Mouse (Mus musculus) macrophage (primary cell): ENCODE measurements around the gene Glo1. TPM values are rescaled to one million over a fixed set of nuclear protein-coding genes. Genes with fewer than 3 reads are reported as not detected.

Source experiments
- H3K27ac ChIP-seq: fragments of 350-480 bp; formaldehyde crosslinking; 2 replicates; pipeline ENCODE4 v1.9.0; 2021
- H3K36me3 ChIP-seq: fragments of 350-480 bp; formaldehyde crosslinking; 2 replicates; pipeline ENCODE4 v1.9.0; 2021; ENCODE audit errors: inconsistent target
- H3K4me3 ChIP-seq: fragments of 350-480 bp; formaldehyde crosslinking; 2 replicates; pipeline ENCODE4 v1.9.0; 2021; ENCODE audit errors: inconsistent target
- H3K79me2 ChIP-seq: fragments of 350-480 bp; formaldehyde crosslinking; 2 replicates; pipeline ENCODE4 v1.9.0; 2021; ENCODE audit errors: inconsistent target
- WGBS: methylation state at CpG from one replicate; pipeline ENCODE4 v1.1.7; 2026; ENCODE audit warnings: inconsistent platforms; ENCODE audit not compliant: missing documents; 5-methylcytosine and 5-hydroxymethylcytosine counted together
- polyA plus RNA-seq: library from polyadenylated mRNA; stranded (reverse); fragments of 250-400 nt; gene quantifications from 3 replicates; pipeline ENCODE4 v1.2.4, GENCODE M21; 2018; ENCODE audit warnings: inconsistent platforms

The Glo1 gene
- polyA plus RNA-seq, 1 experiment from 2014 or later = 39.2 TPM

DNA sequence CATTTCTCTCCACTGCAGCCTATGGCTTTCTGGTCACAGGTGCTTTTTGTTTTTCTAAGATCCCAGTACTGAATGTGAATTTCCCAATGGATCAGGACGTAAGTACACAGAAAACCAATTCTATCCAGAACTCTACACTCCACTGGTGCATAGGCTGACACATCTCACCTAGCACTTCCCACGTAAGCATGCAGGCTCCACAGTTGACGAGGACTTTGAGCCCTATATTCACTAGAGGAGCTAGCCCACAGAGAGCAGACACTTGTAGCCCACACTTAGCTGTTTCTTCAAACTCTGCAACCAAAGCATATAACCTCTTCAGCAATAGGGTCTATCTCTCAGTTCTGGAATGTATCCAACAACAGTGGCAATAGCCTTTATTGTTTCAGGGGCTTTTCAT is 70.2 kb downstream of the Glo1 start:
- Histone ChIP-seq H3K36me3 (no peaks in the 10 kb centered on the region), H3K4me3 (no peak overlapping the region), H3K27ac (no peak overlapping the region), H3K79me2 (peaks cover 91% of the 10 kb centered on the region)
- WGBS = 94% methylated on average over 3 of the region's 3 CpGs

DNA sequence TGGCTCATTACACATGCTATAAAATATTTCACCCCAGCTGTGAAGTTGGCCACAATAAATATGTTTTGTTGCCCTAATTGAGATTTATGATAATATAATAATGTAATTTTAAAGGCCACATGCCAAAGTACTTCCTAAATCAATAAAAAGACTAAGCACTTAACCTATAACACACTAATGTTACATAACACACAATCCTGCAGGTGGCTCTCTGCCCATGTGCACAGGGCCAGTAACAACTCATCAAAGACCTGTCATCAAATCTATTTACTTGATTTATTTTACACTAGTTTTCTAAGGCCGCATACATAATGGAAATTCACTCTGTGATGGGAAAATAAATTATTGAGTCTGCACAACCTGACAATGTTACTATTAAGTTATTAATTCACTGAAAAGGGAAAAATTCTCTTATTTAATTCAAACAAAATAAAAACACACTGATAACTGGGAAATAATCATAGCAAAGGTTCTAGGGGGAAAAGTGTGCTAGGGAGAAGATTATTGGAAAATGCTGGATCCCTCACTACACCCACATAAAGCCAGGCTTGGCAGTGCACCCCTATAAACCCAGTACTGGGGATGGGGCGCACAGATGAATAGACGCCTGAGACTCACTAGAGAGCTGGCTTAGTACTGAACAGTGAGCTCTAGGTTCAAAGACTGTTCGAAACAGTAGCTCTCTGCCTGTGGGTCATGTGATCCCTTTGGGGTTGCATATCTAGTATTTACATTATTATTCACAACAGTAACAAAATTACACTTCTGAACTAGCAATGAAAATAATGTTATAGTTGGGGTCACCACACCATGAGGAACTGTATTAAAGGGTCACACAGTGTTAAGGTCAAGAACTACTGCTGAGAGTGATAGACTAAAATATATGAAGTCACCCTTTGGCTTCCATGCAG is 73.4 kb downstream of the Glo1 start:
- 94% methylated on average over 4 of the region's 4 CpGs for WGBS
- Histone ChIP-seq H3K27ac (no peak overlapping the region), H3K79me2 (peaks cover 86% of the 10 kb centered on the region)

DNA sequence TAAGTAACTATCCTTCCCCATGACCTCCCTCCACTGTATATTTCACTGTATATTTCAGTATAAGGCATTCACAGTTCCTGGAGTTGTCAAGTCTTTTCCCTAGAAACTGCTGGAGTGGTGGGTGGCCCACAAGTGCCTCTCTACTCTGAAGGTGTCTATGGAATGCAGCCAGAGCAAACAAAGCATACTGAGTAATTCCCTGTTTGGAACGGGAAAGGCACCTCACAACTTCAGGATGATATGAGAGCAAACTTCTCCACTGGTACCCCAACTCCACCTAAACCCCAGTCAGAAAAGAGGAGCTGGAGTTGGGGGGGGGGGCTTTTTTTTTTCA is 75.9 kb downstream of the Glo1 start:
- 100% methylated on average over 1 of the region's 1 CpGs for WGBS
- Histone ChIP-seq H3K27ac (no peak overlapping the region), H3K36me3 (no peaks in the 10 kb centered on the region)

More for the DNA sequence above, 73.4 kb downstream of the Glo1 start:
- no peak overlapping the region for H3K4me3 ChIP-seq
- H3K36me3 ChIP-seq = no peaks in the 10 kb centered on the region

DNA sequence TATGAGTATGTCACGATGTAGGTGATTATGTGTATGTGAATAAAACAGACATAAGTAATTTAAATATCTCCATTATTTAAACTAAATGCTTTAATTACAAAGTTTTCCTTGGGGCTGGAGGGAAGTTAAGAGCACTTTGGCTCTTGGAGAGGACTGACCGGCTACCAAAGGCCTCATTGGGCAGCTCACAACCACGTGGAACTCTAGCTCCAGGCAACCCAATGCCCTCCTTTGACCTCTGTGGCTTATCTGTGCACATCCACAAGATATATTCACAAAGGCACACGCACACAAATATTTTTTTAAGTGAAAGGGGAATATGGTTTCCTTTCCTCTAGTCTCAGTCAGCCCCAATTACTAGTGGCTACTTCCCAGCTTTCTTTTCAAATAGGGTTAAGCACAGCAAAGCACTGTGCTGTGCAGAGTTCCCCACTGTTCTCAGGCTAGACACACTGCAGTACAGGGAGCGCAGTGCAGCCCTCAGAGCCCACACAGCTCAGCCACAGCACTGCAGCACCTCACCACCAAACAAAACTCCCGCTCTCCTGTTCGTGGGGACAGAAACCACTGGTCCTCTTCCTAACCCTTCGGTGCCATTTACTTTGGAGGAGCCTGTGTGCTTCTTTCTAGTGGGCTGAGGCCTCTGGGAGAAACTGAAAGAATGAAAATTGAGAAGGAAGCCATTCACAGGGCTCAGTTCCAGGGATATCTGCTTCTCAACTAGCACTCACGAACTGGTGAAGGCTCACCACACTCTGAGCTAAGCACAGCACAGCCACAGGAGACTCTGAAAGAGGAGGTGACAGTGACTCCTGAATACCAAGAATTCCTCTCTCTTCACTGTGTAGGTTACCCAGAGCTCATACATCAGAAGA is 76.5 kb downstream of the Glo1 start:
- H3K4me3 ChIP-seq = no peak overlapping the region
- H3K79me2 ChIP-seq = peaks cover 71% of the 10 kb centered on the region; the same call in 1 of the 2 replicates
- WGBS = 69% methylated on average over 8 of the region's 9 CpGs
- H3K27ac ChIP-seq = no peak overlapping the region
- H3K36me3 ChIP-seq = no peaks in the 10 kb centered on the region

More for the DNA sequence above, 75.9 kb downstream of the Glo1 start:
- Histone ChIP-seq H3K79me2 (peaks cover 77% of the 10 kb centered on the region; the same call in 1 of the 2 replicates), H3K4me3 (no peak overlapping the region)

DNA sequence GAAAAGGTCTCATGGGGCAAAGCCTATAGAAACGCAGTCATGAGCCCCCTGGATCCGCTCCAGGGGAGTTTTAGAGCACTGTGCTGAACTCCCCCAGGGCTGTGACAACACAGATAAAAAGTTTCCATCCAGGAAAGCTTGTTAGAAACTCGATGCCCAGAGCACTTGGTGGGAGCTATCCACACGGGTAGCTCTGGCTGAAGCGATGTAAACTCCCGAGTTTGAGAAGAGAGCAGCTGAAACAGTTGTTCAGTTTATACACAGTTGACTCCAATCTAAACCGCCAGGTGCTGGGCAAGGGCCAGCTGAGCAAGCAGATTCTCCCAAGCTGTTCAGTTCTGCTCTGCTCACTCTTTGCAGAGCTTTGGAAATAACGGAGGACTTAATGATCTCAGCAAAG is 87.6 kb downstream of the Glo1 start:
- H3K36me3 ChIP-seq = no peaks in the 10 kb centered on the region
- no peak overlapping the region for H3K4me3 ChIP-seq
- 86% methylated on average over 8 of the region's 8 CpGs for WGBS
- peaks cover 51% of the 10 kb centered on the region; the same call in 1 of the 2 replicates for H3K79me2 ChIP-seq
- no peak overlapping the region for H3K27ac ChIP-seq

DNA sequence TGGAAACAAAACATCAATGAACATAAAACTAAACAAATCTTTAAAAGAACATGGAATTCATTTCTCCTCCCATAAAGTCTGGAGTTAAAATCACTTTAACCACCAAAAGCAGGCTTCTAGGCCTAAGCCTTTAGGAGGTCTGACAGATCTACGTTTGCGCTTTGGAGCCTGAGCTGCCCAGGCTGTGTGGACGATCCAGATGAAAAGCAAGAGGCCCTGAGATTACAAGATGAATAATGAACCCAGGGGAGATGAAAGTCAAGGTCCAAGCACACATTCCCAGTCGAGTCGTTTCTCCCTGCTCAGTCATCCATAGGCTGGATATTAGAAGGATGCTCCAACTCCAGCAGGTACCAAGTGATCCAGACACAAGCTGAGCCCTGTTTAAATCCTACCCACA is 90.0 kb downstream of the Glo1 start:
- H3K27ac ChIP-seq = no peak overlapping the region
- H3K36me3 ChIP-seq = no peaks in the 10 kb centered on the region
- H3K79me2 ChIP-seq = peaks cover 45% of the 10 kb centered on the region; the same call in 1 of the 2 replicates
- H3K4me3 ChIP-seq = no peak overlapping the region
- 91% methylated on average over 5 of the region's 5 CpGs for WGBS

Other genes starting within 250 kb of the Glo1 start
- 12.8 to 18.8 TPM (median 16.9 TPM) in 3 replicates for gene Btbd9, start 50.4 kb downstream of the Glo1 start, polyA plus RNA-seq
- gene Dnah8, start 2.5 kb downstream of the Glo1 start, polyA plus RNA-seq = 0.10 TPM in 1 of 3 replicates, not detected in the others